Mouse (Mus musculus) brain, adult 2 months (tissue): ENCODE measurements at regions not wholly inside any gene's neighbourhood (a gene's known extent, or its start where the extent isn't known, plus 50 kb on each side); places are given as distances from the start of the nearest gene placed in this dataset.
A peak's percentile ranks its signal among the peaks of the same experiment; 100 is the strongest.

Source experiments
- DNase-seq: peaks from one replicate; pipeline ENCODE4 v3.0.0; 2011; ENCODE audit warnings: low read depth, low spot score

DNA sequence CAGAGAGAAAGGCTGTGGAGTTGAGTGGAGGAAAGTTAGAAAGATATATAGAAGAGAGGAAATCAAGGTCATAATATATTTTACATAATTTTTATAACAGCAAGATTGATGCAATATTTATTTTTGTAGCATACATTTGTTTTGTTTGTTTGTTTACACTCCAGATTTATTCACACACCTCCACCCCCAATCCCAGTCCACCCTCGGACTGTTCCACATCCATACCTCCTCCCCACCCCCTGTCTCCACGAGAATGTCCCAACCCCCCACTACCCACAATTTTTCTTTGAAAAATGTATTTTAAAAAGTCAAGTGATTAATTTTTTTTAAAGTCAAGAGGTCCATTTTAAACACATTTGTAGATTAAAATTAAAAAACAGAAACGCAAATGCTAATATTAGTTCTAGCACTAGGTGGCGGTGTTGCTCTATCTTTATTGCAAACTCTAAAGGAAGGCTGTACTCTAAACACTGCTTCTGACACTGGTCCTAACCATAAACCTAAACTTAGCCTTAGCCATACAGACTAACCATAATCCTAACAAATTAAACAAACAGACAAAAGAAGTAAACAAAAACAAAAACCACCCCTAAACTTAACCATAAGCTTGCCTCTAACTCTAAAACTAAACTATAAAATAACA, 67.8 kb downstream of the Olfr1505 start:
- peak; percentile 51 for DNase-seq

DNA sequence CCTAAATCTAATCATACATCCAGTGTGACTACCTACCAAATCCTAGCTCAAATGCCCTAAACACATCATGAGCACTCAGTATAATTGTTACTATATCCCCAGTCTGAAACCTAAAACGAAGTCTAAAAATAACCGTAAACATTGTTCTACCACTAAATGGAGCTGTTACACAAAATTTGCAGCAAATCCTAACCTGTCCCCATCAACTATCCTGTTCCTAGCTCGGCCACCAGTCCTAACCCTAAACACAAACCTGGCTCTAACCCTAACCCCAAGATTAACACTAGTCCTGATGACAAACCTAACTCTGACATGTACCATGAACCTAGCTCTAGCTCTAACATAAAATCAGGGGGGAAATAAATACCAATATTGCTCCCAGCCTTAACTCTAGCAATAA, 69.5 kb downstream of the Olfr1505 start:
- DNase-seq: no peak
